Mouse (Mus musculus): ENCODE results near the gene Cenpe. TPM values are rescaled to one million over a fixed set of nuclear protein-coding genes. Genes with fewer than 3 reads are reported as not detected.

The Cenpe gene
- polyA plus RNA-seq, 1 experiment from 2014 or later, result 13.3 TPM

DNA sequence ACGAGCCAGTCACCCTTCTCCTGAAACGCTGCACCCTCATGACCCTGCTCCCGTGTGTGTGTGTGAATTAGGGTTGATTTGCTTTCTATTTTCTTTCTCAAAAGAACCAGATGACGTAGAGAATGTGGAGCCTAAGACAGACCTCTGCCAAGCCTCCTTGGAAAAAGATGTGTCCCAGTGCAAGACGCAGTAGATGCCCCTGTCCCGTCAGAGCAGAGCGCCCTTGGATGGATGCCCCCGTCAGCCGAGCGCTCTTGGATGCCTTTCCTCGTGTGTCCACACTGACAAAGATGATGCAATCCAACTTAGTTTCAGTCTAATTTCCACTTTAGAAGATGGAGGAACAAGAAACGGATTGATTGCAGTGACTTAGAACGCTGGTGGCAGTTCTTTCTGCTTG, 60.7 kb downstream of the Cenpe start:
- 0 out of 2 replicates have a peak, but pooled peaks cover 9% of the 10 kb centered on the region for H3K36me3 ChIP-seq (ENCODE audit: insufficient read depth, low read length)
- no peak for ATAC-seq (replicated peaks; ENCODE audit: low FRiP score, low read depth)
- 85% methylated on average over 13 of the region's 13 CpGs for WGBS

GRCm38 (mm10) chr3:135280160-135280559, 67.8 kb downstream of the Cenpe start:
- no peaks in the 10 kb centered on the region for H3K36me3 ChIP-seq (ENCODE audit: insufficient read depth, low read length)
- no peaks in the 10 kb centered on the region for H3K9me3 ChIP-seq (replicated peaks; ENCODE audit: low read length)
- 62% methylated on average over 4 of the region's 4 CpGs for WGBS
- H3K27ac ChIP-seq, result no peak overlapping the region
- no peak for TF ChIP-seq CTCF (IDR thresholded peaks at IDR 0.05; ENCODE audit: low read depth)
- ATAC-seq (replicated peaks; ENCODE audit: low FRiP score, low read depth) (no peak), DNase-seq (ENCODE audit: low spot score) (no peak)
- H3K4me2 ChIP-seq (ENCODE audit: low read length), result no peak overlapping the region
- no peak overlapping the region for H3K4me3 ChIP-seq (replicated peaks; ENCODE audit: low read depth, low read length)
- no peaks in the 10 kb centered on the region for H3K27me3 ChIP-seq (ENCODE audit: insufficient read depth, low read length)
- no peaks in the 10 kb centered on the region for H3K4me1 ChIP-seq (replicated peaks; ENCODE audit: insufficient read depth, low read length)
- H3K9ac ChIP-seq (ENCODE audit: low read depth, low read length), result no peak overlapping the region

More for the DNA sequence above, 60.7 kb downstream of the Cenpe start:
- no peak for DNase-seq (ENCODE audit: low spot score)
- Histone ChIP-seq H3K9me3 (replicated peaks; ENCODE audit: low read length) (no peaks in the 10 kb centered on the region), H3K9ac (ENCODE audit: low read depth, low read length) (no peak overlapping the region), H3K4me3 (replicated peaks; ENCODE audit: low read depth, low read length) (no peak overlapping the region), H3K27ac (no peak overlapping the region), H3K4me2 (ENCODE audit: low read length) (no peak overlapping the region), H3K4me1 (replicated peaks; ENCODE audit: insufficient read depth, low read length) (no peaks in the 10 kb centered on the region), H3K27me3 (ENCODE audit: insufficient read depth, low read length) (no peaks in the 10 kb centered on the region)
- TF ChIP-seq CTCF (IDR thresholded peaks at IDR 0.05; ENCODE audit: low read depth), result no peak

GRCm38 (mm10) chr3:135280669-135281415, 68.5 kb downstream of the Cenpe start, which contains the start of gene Bdh2:
Gene Bdh2 (plus strand): TSS chr3:135281221.
- TF ChIP-seq CTCF (IDR thresholded peaks at IDR 0.05; ENCODE audit: low read depth), result peak; percentile 93
- ATAC-seq (replicated peaks; ENCODE audit: low FRiP score, low read depth) (peak; percentile 89), DNase-seq (ENCODE audit: low spot score) (peak; percentile 95)
- 19% methylated on average over 14 of the region's 14 CpGs for WGBS
- no peaks in the 10 kb centered on the region for H3K9me3 ChIP-seq (replicated peaks; ENCODE audit: low read length)
- no peaks in the 10 kb centered on the region for H3K4me1 ChIP-seq (replicated peaks; ENCODE audit: insufficient read depth, low read length)
- H3K4me3 ChIP-seq (replicated peaks; ENCODE audit: low read depth, low read length), result peak within 1 kb of the TSS; percentile 2; the same call in 1 of the 2 replicates
- no peak within 1 kb of the TSS for H3K27ac ChIP-seq
- H3K27me3 ChIP-seq (ENCODE audit: insufficient read depth, low read length), result no peaks in the 10 kb centered on the region
- H3K36me3 ChIP-seq (ENCODE audit: insufficient read depth, low read length), result no peaks in the 10 kb centered on the region
- H3K9ac ChIP-seq (ENCODE audit: low read depth, low read length), result 0 out of 2 replicates have a peak within 1 kb of the TSS, but pooled peaks have one; percentile 18
- H3K4me2 ChIP-seq (ENCODE audit: low read length), result peak within 1 kb of the TSS; percentile 40

DNA sequence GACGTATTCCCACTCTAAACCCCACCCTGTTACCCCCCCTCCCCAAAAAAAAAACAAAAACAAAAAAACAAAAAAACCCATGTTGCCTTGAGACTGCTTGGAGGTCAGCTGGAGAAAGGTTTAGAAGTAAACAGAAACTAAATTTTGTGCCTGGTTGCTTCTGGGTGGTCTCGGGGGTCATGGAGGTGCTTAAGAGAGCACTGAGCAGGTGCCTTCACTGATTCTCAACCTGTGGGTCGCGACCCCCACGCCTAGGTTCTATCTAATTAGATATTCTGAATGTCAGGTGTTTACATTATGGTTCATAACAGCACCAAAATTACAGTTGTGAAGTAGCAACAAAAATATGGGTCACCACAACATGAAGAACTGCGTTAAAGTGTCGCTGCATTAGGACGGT, 69.4 kb downstream of the Cenpe start:
- Histone ChIP-seq H3K27ac (no peak overlapping the region), H3K27me3 (ENCODE audit: insufficient read depth, low read length) (no peaks in the 10 kb centered on the region), H3K4me3 (replicated peaks; ENCODE audit: low read depth, low read length) (no peak overlapping the region; the same call in 1 of the 2 replicates), H3K9ac (ENCODE audit: low read depth, low read length) (no peak overlapping the region), H3K36me3 (ENCODE audit: insufficient read depth, low read length) (no peaks in the 10 kb centered on the region), H3K4me2 (ENCODE audit: low read length) (peak overlapping the region; percentile 40), H3K4me1 (replicated peaks; ENCODE audit: insufficient read depth, low read length) (no peaks in the 10 kb centered on the region), H3K9me3 (replicated peaks; ENCODE audit: low read length) (no peaks in the 10 kb centered on the region)
- no peak for DNase-seq (ENCODE audit: low spot score)
- WGBS, result 73% methylated on average over 8 of the region's 8 CpGs
- ATAC-seq (replicated peaks; ENCODE audit: low FRiP score, low read depth), result no peak
- TF ChIP-seq CTCF (IDR thresholded peaks at IDR 0.05; ENCODE audit: low read depth), result no peak

DNA sequence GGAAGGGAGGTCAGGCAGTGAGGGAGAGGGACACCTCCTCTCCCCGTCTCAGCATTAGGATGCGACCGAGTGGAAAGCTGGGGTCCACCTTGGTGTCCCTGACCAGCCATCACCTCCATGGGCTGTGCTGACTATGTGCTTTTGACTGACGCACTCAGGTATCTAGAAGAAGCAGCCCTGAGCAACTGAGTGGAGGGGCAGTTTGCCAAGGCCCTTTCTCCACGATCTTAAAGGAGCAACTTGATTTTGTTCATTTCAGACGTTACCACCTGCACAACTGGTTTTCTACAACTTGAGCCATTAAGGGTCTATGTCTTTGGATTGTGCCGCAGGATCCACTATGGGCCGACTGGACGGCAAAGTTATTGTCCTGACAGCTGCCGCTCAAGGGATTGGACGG, 72.9 kb downstream of the Cenpe start:
- no peak overlapping the region for H3K27ac ChIP-seq
- H3K36me3 ChIP-seq (ENCODE audit: insufficient read depth, low read length), result no peaks in the 10 kb centered on the region
- H3K4me1 ChIP-seq (replicated peaks; ENCODE audit: insufficient read depth, low read length), result no peaks in the 10 kb centered on the region
- H3K9ac ChIP-seq (ENCODE audit: low read depth, low read length), result no peak overlapping the region
- H3K27me3 ChIP-seq (ENCODE audit: insufficient read depth, low read length), result no peaks in the 10 kb centered on the region
- WGBS, result 83% methylated on average over 11 of the region's 11 CpGs
- no peaks in the 10 kb centered on the region for H3K9me3 ChIP-seq (replicated peaks; ENCODE audit: low read length)
- no peak for DNase-seq (ENCODE audit: low spot score)
- no peak for TF ChIP-seq CTCF (IDR thresholded peaks at IDR 0.05; ENCODE audit: low read depth)
- no peak overlapping the region for H3K4me3 ChIP-seq (replicated peaks; ENCODE audit: low read depth, low read length)
- H3K4me2 ChIP-seq (ENCODE audit: low read length), result no peak overlapping the region
- no peak for ATAC-seq (replicated peaks; ENCODE audit: low FRiP score, low read depth)

DNA sequence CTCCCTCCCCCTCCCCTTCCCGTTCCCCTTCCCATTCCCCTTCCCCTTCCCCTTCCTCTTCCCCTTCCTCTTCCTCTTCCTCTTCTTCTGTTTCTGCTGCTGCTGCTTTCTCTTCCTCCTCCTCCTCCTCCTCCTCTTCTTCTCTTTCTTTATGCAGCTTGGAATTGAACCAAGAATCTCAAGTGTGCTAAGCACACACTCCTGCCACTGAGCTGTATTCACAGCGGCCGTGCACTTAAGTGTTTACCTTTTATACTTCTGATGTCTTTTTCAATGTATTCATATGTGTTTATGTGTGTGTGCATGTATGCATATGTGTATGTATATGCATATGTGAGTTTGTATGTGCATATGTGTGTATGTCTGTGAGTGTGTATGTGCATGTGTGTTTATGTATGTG, 73.5 kb downstream of the Cenpe start:
- ATAC-seq (replicated peaks; ENCODE audit: low FRiP score, low read depth) (no peak), DNase-seq (ENCODE audit: low spot score) (no peak)
- no peak overlapping the region for H3K4me2 ChIP-seq (ENCODE audit: low read length)
- H3K9me3 ChIP-seq (replicated peaks; ENCODE audit: low read length), result no peaks in the 10 kb centered on the region
- no peak overlapping the region for H3K27ac ChIP-seq
- no peak overlapping the region for H3K4me3 ChIP-seq (replicated peaks; ENCODE audit: low read depth, low read length)
- H3K36me3 ChIP-seq (ENCODE audit: insufficient read depth, low read length), result no peaks in the 10 kb centered on the region
- TF ChIP-seq CTCF (IDR thresholded peaks at IDR 0.05; ENCODE audit: low read depth), result no peak
- WGBS, result 79% methylated on average over 3 of the region's 3 CpGs
- no peaks in the 10 kb centered on the region for H3K27me3 ChIP-seq (ENCODE audit: insufficient read depth, low read length)
- no peak overlapping the region for H3K9ac ChIP-seq (ENCODE audit: low read depth, low read length)
- H3K4me1 ChIP-seq (replicated peaks; ENCODE audit: insufficient read depth, low read length), result no peaks in the 10 kb centered on the region
